Mouse (Mus musculus): ENCODE measurements around the gene Pdcl3. TPM values are rescaled to one million over a fixed set of nuclear protein-coding genes. Genes with fewer than 3 reads are reported as not detected.

The Pdcl3 gene
- total RNA-seq, 2 experiments from 2014 or later, result 68.9 to 69.1 TPM

DNA sequence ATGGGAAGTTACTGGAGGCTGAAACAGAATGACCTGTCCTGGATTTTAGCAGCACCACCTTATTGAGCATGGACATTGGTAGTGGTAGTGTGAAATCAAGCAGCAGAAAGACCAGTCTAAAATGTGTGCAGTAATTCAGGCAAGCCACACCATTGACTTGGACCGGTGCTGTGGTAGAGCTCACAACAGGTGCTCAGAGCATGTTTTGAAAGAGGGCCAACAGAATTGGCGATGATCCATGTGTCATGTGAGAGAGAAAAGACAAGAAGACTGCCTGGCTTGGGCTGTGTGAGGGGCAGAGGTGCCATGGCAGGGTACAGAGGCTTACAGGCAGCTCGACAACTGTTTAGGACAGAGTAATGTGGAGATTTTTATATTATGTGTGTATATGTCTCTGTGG, 7.0 kb downstream of the Pdcl3 start:
- Histone ChIP-seq H3K27ac (no peak overlapping the region), H3K4me3 (no peak overlapping the region)
- peak; percentile 41 for DNase-seq
- TF ChIP-seq CTCF (IDR thresholded peaks at IDR 0.05), result no peak
- intact Hi-C loops (cut with DNase I), result no loop called here

DNA sequence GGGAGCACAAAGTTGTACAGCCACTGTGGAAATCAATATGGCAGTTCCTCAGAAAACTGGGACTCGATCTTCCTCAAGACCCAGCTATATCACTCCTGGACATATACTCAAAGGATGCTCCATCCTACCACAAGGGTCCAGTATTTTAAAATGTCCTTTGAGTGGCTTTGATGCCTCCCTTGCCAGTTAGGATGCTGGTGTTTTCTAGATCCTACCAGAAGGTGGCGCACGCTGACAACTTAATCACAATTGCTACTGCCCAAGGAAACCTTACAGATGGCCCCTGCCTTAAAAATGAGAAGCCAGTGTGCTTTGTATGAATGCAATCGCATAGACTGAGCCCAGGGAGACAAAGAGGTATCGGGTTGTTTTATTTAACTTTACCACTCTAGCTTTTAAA, 15.7 kb downstream of the Pdcl3 start:
- DNase-seq, result peak; percentile 78
- H3K4me3 ChIP-seq, result no peak overlapping the region
- peak; percentile 86 for TF ChIP-seq CTCF (IDR thresholded peaks at IDR 0.05)
- H3K27ac ChIP-seq, result no peak overlapping the region
- intact Hi-C loops (cut with DNase I), result loop anchor here (2.0 kb wide), 2 partner anchors 340 to 524 kb away; no protein-coding TSS in a partner anchor

- H3K27ac ChIP-seq, result no peak overlapping the region
- no peak for DNase-seq
- intact Hi-C loops (cut with DNase I), result no loop called here
- H3K4me3 ChIP-seq, result no peak overlapping the region
- no peak for TF ChIP-seq CTCF (IDR thresholded peaks at IDR 0.05)
These were observed 20.4 kb downstream of the Pdcl3 start for GRCm38 (mm10) chr1:39005751-39006354.

DNA sequence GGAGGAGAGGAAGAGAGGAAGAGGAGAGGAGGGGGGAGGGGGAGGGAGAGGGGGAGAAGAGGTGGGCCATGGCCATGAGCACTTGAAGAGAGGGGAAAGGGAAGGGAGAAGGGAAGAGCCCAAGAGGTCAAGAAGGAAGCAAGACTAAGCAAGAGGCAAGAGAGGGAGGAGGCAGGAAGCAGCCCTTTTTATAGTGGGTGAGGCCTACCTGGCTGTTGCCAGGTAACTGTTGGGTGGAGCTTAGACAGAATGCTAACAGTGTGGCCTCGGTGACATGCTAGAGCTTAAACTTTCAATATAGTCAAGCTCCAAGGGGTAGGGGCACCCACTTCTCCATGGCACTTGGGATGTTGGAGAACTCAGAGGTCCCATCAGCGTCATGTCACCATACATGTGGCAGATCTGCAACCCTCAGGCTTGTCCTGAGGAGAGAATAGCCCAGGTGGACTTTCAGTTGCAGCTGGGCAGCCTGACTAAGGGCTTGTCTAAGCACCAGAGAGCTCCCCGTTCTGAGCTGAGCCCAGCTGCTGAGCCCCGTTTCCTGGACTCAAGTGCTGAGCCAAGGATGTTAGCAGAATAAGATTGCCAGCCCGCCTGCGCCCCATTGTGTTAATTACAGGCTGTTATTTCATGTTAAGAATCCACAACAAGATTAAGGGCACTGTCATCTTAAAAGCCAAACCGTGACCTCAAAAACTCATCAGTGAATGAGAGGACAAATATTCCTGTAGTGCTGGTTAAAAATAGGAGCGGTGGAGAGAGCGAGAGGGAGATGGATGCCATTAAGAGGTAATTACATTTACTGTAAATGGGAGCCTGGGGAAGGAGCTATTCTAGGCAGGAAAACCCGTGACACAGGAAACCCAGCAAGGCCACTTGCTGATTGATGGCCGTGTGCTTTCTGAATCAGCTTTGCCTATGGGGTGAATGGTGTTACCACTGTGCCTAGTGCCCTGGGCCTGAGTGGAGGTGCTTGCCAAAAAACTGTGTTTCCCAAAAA, 21.7 kb downstream of the Pdcl3 start:
- Histone ChIP-seq H3K4me3 (no peak overlapping the region), H3K27ac (no peak overlapping the region)
- TF ChIP-seq CTCF (IDR thresholded peaks at IDR 0.05), result no peak
- no peak for DNase-seq
- intact Hi-C loops (cut with DNase I), result no loop called here

DNA sequence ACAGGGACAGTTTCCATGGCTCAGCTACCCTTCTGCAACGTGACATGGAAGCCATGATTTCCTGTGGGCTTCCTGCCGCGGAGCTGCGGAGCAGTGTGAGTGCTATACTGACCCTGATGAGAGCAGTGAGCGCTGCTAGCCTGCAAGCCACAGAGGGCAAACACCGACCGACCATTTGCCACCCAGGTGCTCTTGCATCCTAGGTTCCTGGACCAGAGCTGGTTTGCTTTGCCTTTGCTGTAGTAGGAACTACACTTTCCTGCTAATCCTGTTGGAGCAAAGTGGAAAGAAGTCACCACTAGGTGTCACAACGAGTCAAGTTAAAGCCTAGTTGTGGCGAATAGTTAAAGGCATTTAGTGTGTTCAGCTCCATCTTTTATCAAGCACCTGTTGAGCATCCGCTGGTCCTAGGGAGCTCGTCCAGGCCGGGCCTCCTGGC, 25.2 kb downstream of the Pdcl3 start:
- peak; percentile 54 for DNase-seq
- intact Hi-C loops (cut with DNase I), result loop anchor here (1.0 to 10.0 kb wide), 3 partner anchors 182 to 330 kb away; partner anchors contain the start of gene Npas2
- peak; percentile 85 for TF ChIP-seq CTCF (IDR thresholded peaks at IDR 0.05)
- no peak overlapping the region for H3K27ac ChIP-seq
- H3K4me3 ChIP-seq, result no peak overlapping the region

DNA sequence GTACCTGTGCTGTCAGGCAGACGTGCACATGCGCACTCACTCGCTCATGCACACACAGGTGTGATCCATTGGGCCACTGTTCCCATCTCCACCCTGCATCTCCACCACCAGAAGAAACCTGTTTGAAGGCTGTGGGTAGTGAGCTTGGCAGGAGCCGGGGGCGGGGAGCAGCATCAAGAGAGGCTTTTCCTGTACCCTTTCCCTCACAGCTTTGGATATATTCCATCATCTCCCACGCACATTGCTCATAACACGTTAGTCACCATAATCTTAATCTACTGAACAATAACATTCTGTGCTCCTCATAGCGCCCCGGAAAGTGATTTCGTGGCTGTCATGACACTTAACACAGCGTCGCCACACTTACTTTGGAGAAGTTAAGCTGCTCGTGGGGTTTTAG, 27.2 kb downstream of the Pdcl3 start:
- intact Hi-C loops (cut with DNase I), result loop anchor here (5.0 to 10.0 kb wide), 2 partner anchors 180 to 242 kb away; partner anchors contain the start of gene Npas2
- no peak for DNase-seq
- no peak overlapping the region for H3K4me3 ChIP-seq
- H3K27ac ChIP-seq, result no peak overlapping the region
- TF ChIP-seq CTCF (IDR thresholded peaks at IDR 0.05), result no peak

- no peak overlapping the region for H3K4me3 ChIP-seq
- H3K27ac ChIP-seq, result no peak overlapping the region
- no peak for TF ChIP-seq CTCF (IDR thresholded peaks at IDR 0.05)
- no peak for DNase-seq
- intact Hi-C loops (cut with DNase I), result loop anchor here (5.0 to 10.0 kb wide), 2 partner anchors 178 to 241 kb away; partner anchors contain the start of gene Npas2
These were observed 28.4 kb downstream of the Pdcl3 start for GRCm38 (mm10) chr1:39013843-39014242.

GRCm38 (mm10) chr1:39015529-39015928, 30.1 kb downstream of the Pdcl3 start:
- H3K27ac ChIP-seq, result no peak overlapping the region
- DNase-seq, result no peak
- no peak for TF ChIP-seq CTCF (IDR thresholded peaks at IDR 0.05)
- intact Hi-C loops (cut with DNase I), result loop anchor here (10.0 kb wide), 1 partner anchor 239 kb away; no protein-coding TSS in a partner anchor
- H3K4me3 ChIP-seq, result no peak overlapping the region

DNA sequence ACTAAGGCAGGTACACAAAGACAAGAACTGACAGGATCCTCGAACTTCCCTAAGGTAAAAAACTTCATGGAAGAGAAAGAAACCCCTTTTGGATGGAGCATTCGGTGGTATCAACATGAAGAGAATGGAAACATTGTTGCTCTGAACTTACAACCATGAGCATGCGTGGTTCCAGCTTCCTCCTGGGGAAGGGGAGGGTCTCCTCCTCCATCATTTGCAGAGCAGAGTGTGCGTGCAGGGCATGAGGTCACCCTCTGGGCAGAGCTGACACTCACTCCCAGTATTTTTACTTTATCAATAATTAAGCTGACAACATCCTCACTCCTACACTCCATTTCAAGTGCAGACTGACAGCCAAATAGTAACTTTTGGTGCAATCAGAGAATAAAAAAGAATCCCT, 32.5 kb downstream of the Pdcl3 start:
- TF ChIP-seq CTCF (IDR thresholded peaks at IDR 0.05), result no peak
- DNase-seq, result no peak
- intact Hi-C loops (cut with DNase I), result loop anchor here (10.0 kb wide), 1 partner anchor 237 kb away; no protein-coding TSS in a partner anchor
- no peak overlapping the region for H3K27ac ChIP-seq
- no peak overlapping the region for H3K4me3 ChIP-seq

- no peak overlapping the region for H3K4me3 ChIP-seq
- no peak for DNase-seq
- no peak overlapping the region for H3K27ac ChIP-seq
- intact Hi-C loops (cut with DNase I), result no loop called here
- TF ChIP-seq CTCF (IDR thresholded peaks at IDR 0.05), result no peak
These were observed 39.7 kb downstream of the Pdcl3 start for GRCm38 (mm10) chr1:39025142-39025541.

- intact Hi-C loops (cut with DNase I), result no loop called here
- no peak for DNase-seq
- H3K4me3 ChIP-seq, result no peak overlapping the region
- no peak overlapping the region for H3K27ac ChIP-seq
- no peak for TF ChIP-seq CTCF (IDR thresholded peaks at IDR 0.05)
These were observed 40.4 kb downstream of the Pdcl3 start for GRCm38 (mm10) chr1:39025840-39026239.

GRCm38 (mm10) chr1:39029176-39029575, 43.8 kb downstream of the Pdcl3 start:
- Histone ChIP-seq H3K4me3 (no peak overlapping the region), H3K27ac (no peak overlapping the region)
- no peak for DNase-seq
- intact Hi-C loops (cut with DNase I), result no loop called here
- no peak for TF ChIP-seq CTCF (IDR thresholded peaks at IDR 0.05)

GRCm38 (mm10) chr1:39030108-39030507, 44.7 kb downstream of the Pdcl3 start:
- no peak overlapping the region for H3K27ac ChIP-seq
- DNase-seq, result no peak
- intact Hi-C loops (cut with DNase I), result no loop called here
- no peak overlapping the region for H3K4me3 ChIP-seq
- TF ChIP-seq CTCF (IDR thresholded peaks at IDR 0.05), result no peak
